Mouse (Mus musculus): ENCODE measurements around the gene Itsn1. TPM values are rescaled to one million over a fixed set of nuclear protein-coding genes. Genes with fewer than 3 reads are reported as not detected.
A peak's percentile ranks its signal among the peaks of the same experiment; 100 is the strongest.

The Itsn1 gene
- polyA plus RNA-seq, 1 experiment from 2014 or later, result 26.6 TPM

GRCm38 (mm10) chr16:91864646-91865332 lies 135.7 kb downstream of the Itsn1 start:
- peak overlapping the region; percentile 80 for H3K27ac ChIP-seq (ENCODE audit: low read depth, low read length)
- peak overlapping the region; percentile 20 for H3K4me2 ChIP-seq
- no peaks in the 10 kb centered on the region for H3K9me3 ChIP-seq (replicated peaks; ENCODE audit: control insufficient read depth, low read length)
- peaks cover 7% of the 10 kb centered on the region; the same call in 1 of the 2 replicates for H3K36me3 ChIP-seq (ENCODE audit: control insufficient read depth, insufficient read depth, low read length)
- H3K27me3 ChIP-seq (ENCODE audit: control insufficient read depth, insufficient read depth, low read length), result no peaks in the 10 kb centered on the region
- 52% methylated on average over 10 of the region's 10 CpGs for WGBS (ENCODE audit: insufficient replicate concordance)
- H3K4me1 ChIP-seq (ENCODE audit: control insufficient read depth, insufficient read depth, low read length), result peaks cover 54% of the 10 kb centered on the region
- peak; percentile 92 for ATAC-seq (replicated peaks; ENCODE audit: insufficient number of reproducible peaks, low FRiP score, low TSS enrichment)
- H3K4me3 ChIP-seq (ENCODE audit: low read depth, low read length), result no peak overlapping the region
- peak overlapping the region; percentile 17; the same call in 1 of the 2 replicates for H3K9ac ChIP-seq (ENCODE audit: low read depth, low read length)

GRCm38 (mm10) chr16:91865570-91866257 lies 136.6 kb downstream of the Itsn1 start:
- H3K27me3 ChIP-seq (ENCODE audit: control insufficient read depth, insufficient read depth, low read length), result no peaks in the 10 kb centered on the region
- H3K9ac ChIP-seq (ENCODE audit: low read depth, low read length), result no peak overlapping the region; the same call in 1 of the 2 replicates
- WGBS (ENCODE audit: insufficient replicate concordance), result 64% methylated on average over 7 of the region's 7 CpGs
- no peak for ATAC-seq (replicated peaks; ENCODE audit: insufficient number of reproducible peaks, low FRiP score, low TSS enrichment)
- peaks cover 47% of the 10 kb centered on the region for H3K4me1 ChIP-seq (ENCODE audit: control insufficient read depth, insufficient read depth, low read length)
- peak overlapping the region; percentile 80 for H3K27ac ChIP-seq (ENCODE audit: low read depth, low read length)
- H3K4me2 ChIP-seq, result no peak overlapping the region
- no peak overlapping the region for H3K4me3 ChIP-seq (ENCODE audit: low read depth, low read length)
- H3K36me3 ChIP-seq (ENCODE audit: control insufficient read depth, insufficient read depth, low read length), result peaks cover 7% of the 10 kb centered on the region; the same call in 1 of the 2 replicates
- no peaks in the 10 kb centered on the region for H3K9me3 ChIP-seq (replicated peaks; ENCODE audit: control insufficient read depth, low read length)

- no peaks in the 10 kb centered on the region for H3K9me3 ChIP-seq (replicated peaks; ENCODE audit: control insufficient read depth, low read length)
- peaks cover 7% of the 10 kb centered on the region; the same call in 1 of the 2 replicates for H3K36me3 ChIP-seq (ENCODE audit: control insufficient read depth, insufficient read depth, low read length)
- no peak for ATAC-seq (replicated peaks; ENCODE audit: insufficient number of reproducible peaks, low FRiP score, low TSS enrichment)
- peak overlapping the region; percentile 80; the same call in 1 of the 2 replicates for H3K27ac ChIP-seq (ENCODE audit: low read depth, low read length)
- H3K4me2 ChIP-seq, result no peak overlapping the region
- 84% methylated on average over 5 of the region's 5 CpGs for WGBS (ENCODE audit: insufficient replicate concordance)
- peaks cover 43% of the 10 kb centered on the region for H3K4me1 ChIP-seq (ENCODE audit: control insufficient read depth, insufficient read depth, low read length)
- no peak overlapping the region for H3K9ac ChIP-seq (ENCODE audit: low read depth, low read length)
- no peaks in the 10 kb centered on the region for H3K27me3 ChIP-seq (ENCODE audit: control insufficient read depth, insufficient read depth, low read length)
- H3K4me3 ChIP-seq (ENCODE audit: low read depth, low read length), result no peak overlapping the region
Measured at GRCm38 (mm10) chr16:91866258-91866634, 137.2 kb downstream of the Itsn1 start.

GRCm38 (mm10) chr16:91867672-91868071 lies 138.6 kb downstream of the Itsn1 start:
- Histone ChIP-seq H3K9ac (ENCODE audit: low read depth, low read length) (no peak overlapping the region), H3K4me2 (no peak overlapping the region), H3K9me3 (replicated peaks; ENCODE audit: control insufficient read depth, low read length) (no peaks in the 10 kb centered on the region), H3K27ac (ENCODE audit: low read depth, low read length) (no peak overlapping the region), H3K27me3 (ENCODE audit: control insufficient read depth, insufficient read depth, low read length) (no peaks in the 10 kb centered on the region), H3K4me3 (ENCODE audit: low read depth, low read length) (no peak overlapping the region), H3K4me1 (ENCODE audit: control insufficient read depth, insufficient read depth, low read length) (peaks cover 29% of the 10 kb centered on the region), H3K36me3 (ENCODE audit: control insufficient read depth, insufficient read depth, low read length) (peaks cover 7% of the 10 kb centered on the region; the same call in 1 of the 2 replicates)
- ATAC-seq (replicated peaks; ENCODE audit: insufficient number of reproducible peaks, low FRiP score, low TSS enrichment), result no peak
- WGBS (ENCODE audit: insufficient replicate concordance), result 91% methylated on average over 8 of the region's 8 CpGs

GRCm38 (mm10) chr16:91868943-91869911 lies 140.1 kb downstream of the Itsn1 start:
- ATAC-seq (replicated peaks; ENCODE audit: insufficient number of reproducible peaks, low FRiP score, low TSS enrichment), result no peak
- Histone ChIP-seq H3K27me3 (ENCODE audit: control insufficient read depth, insufficient read depth, low read length) (no peaks in the 10 kb centered on the region), H3K4me2 (no peak overlapping the region), H3K4me1 (ENCODE audit: control insufficient read depth, insufficient read depth, low read length) (peaks cover 20% of the 10 kb centered on the region), H3K9me3 (replicated peaks; ENCODE audit: control insufficient read depth, low read length) (no peaks in the 10 kb centered on the region), H3K4me3 (ENCODE audit: low read depth, low read length) (no peak overlapping the region), H3K9ac (ENCODE audit: low read depth, low read length) (no peak overlapping the region), H3K36me3 (ENCODE audit: control insufficient read depth, insufficient read depth, low read length) (peaks cover 7% of the 10 kb centered on the region; the same call in 1 of the 2 replicates), H3K27ac (ENCODE audit: low read depth, low read length) (no peak overlapping the region)
- WGBS (ENCODE audit: insufficient replicate concordance), result 89% methylated on average over 28 of the region's 28 CpGs

GRCm38 (mm10) chr16:91870158-91870582 lies 141.1 kb downstream of the Itsn1 start:
- H3K27me3 ChIP-seq (ENCODE audit: control insufficient read depth, insufficient read depth, low read length), result no peaks in the 10 kb centered on the region
- H3K4me2 ChIP-seq, result no peak overlapping the region
- H3K4me1 ChIP-seq (ENCODE audit: control insufficient read depth, insufficient read depth, low read length), result peaks cover 10% of the 10 kb centered on the region
- H3K9ac ChIP-seq (ENCODE audit: low read depth, low read length), result no peak overlapping the region
- no peak overlapping the region for H3K4me3 ChIP-seq (ENCODE audit: low read depth, low read length)
- no peaks in the 10 kb centered on the region for H3K9me3 ChIP-seq (replicated peaks; ENCODE audit: control insufficient read depth, low read length)
- H3K27ac ChIP-seq (ENCODE audit: low read depth, low read length), result no peak overlapping the region
- ATAC-seq (replicated peaks; ENCODE audit: insufficient number of reproducible peaks, low FRiP score, low TSS enrichment), result no peak
- WGBS (ENCODE audit: insufficient replicate concordance), result 94% methylated on average over 6 of the region's 6 CpGs
- peaks cover 7% of the 10 kb centered on the region; the same call in 1 of the 2 replicates for H3K36me3 ChIP-seq (ENCODE audit: control insufficient read depth, insufficient read depth, low read length)

- H3K4me2 ChIP-seq, result no peak overlapping the region
- peaks cover under 1% of the 10 kb centered on the region; the same call in 1 of the 2 replicates for H3K4me1 ChIP-seq (ENCODE audit: control insufficient read depth, insufficient read depth, low read length)
- no peak overlapping the region for H3K4me3 ChIP-seq (ENCODE audit: low read depth, low read length)
- H3K9me3 ChIP-seq (replicated peaks; ENCODE audit: control insufficient read depth, low read length), result no peaks in the 10 kb centered on the region
- H3K27me3 ChIP-seq (ENCODE audit: control insufficient read depth, insufficient read depth, low read length), result no peaks in the 10 kb centered on the region
- peaks cover 7% of the 10 kb centered on the region; the same call in 1 of the 2 replicates for H3K36me3 ChIP-seq (ENCODE audit: control insufficient read depth, insufficient read depth, low read length)
- 93% methylated on average over 6 of the region's 6 CpGs for WGBS (ENCODE audit: insufficient replicate concordance)
- no peak overlapping the region for H3K9ac ChIP-seq (ENCODE audit: low read depth, low read length)
- ATAC-seq (replicated peaks; ENCODE audit: insufficient number of reproducible peaks, low FRiP score, low TSS enrichment), result no peak
- no peak overlapping the region for H3K27ac ChIP-seq (ENCODE audit: low read depth, low read length)
Measured at GRCm38 (mm10) chr16:91871188-91871587, 142.1 kb downstream of the Itsn1 start.

- no peaks in the 10 kb centered on the region for H3K9me3 ChIP-seq (replicated peaks; ENCODE audit: control insufficient read depth, low read length)
- no peak overlapping the region for H3K4me2 ChIP-seq
- no peak overlapping the region for H3K9ac ChIP-seq (ENCODE audit: low read depth, low read length)
- no peaks in the 10 kb centered on the region; the same call in 1 of the 2 replicates for H3K4me1 ChIP-seq (ENCODE audit: control insufficient read depth, insufficient read depth, low read length)
- no peak for ATAC-seq (replicated peaks; ENCODE audit: insufficient number of reproducible peaks, low FRiP score, low TSS enrichment)
- H3K36me3 ChIP-seq (ENCODE audit: control insufficient read depth, insufficient read depth, low read length), result no peaks in the 10 kb centered on the region; the same call in 1 of the 2 replicates
- 66% methylated on average over 3 of the region's 3 CpGs for WGBS (ENCODE audit: insufficient replicate concordance)
- no peak overlapping the region for H3K4me3 ChIP-seq (ENCODE audit: low read depth, low read length)
- no peak overlapping the region for H3K27ac ChIP-seq (ENCODE audit: low read depth, low read length)
- H3K27me3 ChIP-seq (ENCODE audit: control insufficient read depth, insufficient read depth, low read length), result no peaks in the 10 kb centered on the region
Measured at GRCm38 (mm10) chr16:91873695-91874094, 144.6 kb downstream of the Itsn1 start.
